Mouse (Mus musculus) right cerebral cortex, postnatal 25 days (tissue): ENCODE data around the gene 2200002D01Rik.
"Not testable (repeated sequence)": the region's sequence is repeated elsewhere in the genome, so short reads cannot be mapped to it uniquely, and the experiment has no call there.

Experiments
- DNase-seq: peaks from one replicate; pipeline ENCODE4 v3.0.0; 2022

2200002D01Rik gene

GRCm38 (mm10) chr7:29279261-29279660 is 31.0 kb upstream of the 2200002D01Rik start:
- no peak for DNase-seq

GRCm38 (mm10) chr7:29277510-29277909 is 29.2 kb upstream of the 2200002D01Rik start:
- no peak for DNase-seq

- no peak for DNase-seq
These were observed 28.4 kb upstream of the 2200002D01Rik start for GRCm38 (mm10) chr7:29276715-29277114.

- peak; percentile 36 for DNase-seq
These were observed 23.6 kb upstream of the 2200002D01Rik start for GRCm38 (mm10) chr7:29271687-29272465.

- no peak for DNase-seq
These were observed 22.2 kb upstream of the 2200002D01Rik start for GRCm38 (mm10) chr7:29270445-29270844.

- DNase-seq, result no peak
These were observed 18.7 kb upstream of the 2200002D01Rik start for GRCm38 (mm10) chr7:29266931-29267330.

GRCm38 (mm10) chr7:29265636-29266035 is 17.4 kb upstream of the 2200002D01Rik start:
- no peak for DNase-seq

- DNase-seq, result no peak
These were observed 15.6 kb upstream of the 2200002D01Rik start for GRCm38 (mm10) chr7:29263831-29264230.

GRCm38 (mm10) chr7:29262151-29262550 is 13.9 kb upstream of the 2200002D01Rik start:
- no peak for DNase-seq

- DNase-seq, result no peak
These were observed 11.8 kb upstream of the 2200002D01Rik start for GRCm38 (mm10) chr7:29259781-29260730.

GRCm38 (mm10) chr7:29257368-29257767 is 9.1 kb upstream of the 2200002D01Rik start:
- no peak for DNase-seq

- DNase-seq, result no peak
These were observed 7.6 kb upstream of the 2200002D01Rik start for GRCm38 (mm10) chr7:29255875-29256274.

GRCm38 (mm10) chr7:29253842-29254241 is 5.6 kb upstream of the 2200002D01Rik start:
- DNase-seq, result no peak

- no peak for DNase-seq
These were observed 2.9 kb upstream of the 2200002D01Rik start for GRCm38 (mm10) chr7:29251166-29251565.

GRCm38 (mm10) chr7:29247706-29248105 is 560 bp downstream of the 2200002D01Rik start:
- DNase-seq, result no peak

- peak; percentile 64 for DNase-seq
These were observed 959 bp downstream of the 2200002D01Rik start for GRCm38 (mm10) chr7:29247314-29247700.

- no peak for DNase-seq
These were observed 1.5 kb downstream of the 2200002D01Rik start for GRCm38 (mm10) chr7:29246619-29247313.

- no peak for DNase-seq
These were observed 2.3 kb downstream of the 2200002D01Rik start for GRCm38 (mm10) chr7:29246015-29246414.

GRCm38 (mm10) chr7:29244732-29245416 is 3.4 kb downstream of the 2200002D01Rik start:
- DNase-seq, result no peak

GRCm38 (mm10) chr7:29238019-29238967 is 10.0 kb downstream of the 2200002D01Rik start, which contains the start of gene Yif1b:
Gene Yif1b, plus strand, starts transcription at chr7:29238329.
- DNase-seq, result peak; percentile 97

GRCm38 (mm10) chr7:29237596-29237995 is 10.7 kb downstream of the 2200002D01Rik start:
- DNase-seq, result not testable (repeated sequence)
